In the genomic region with DNA sequence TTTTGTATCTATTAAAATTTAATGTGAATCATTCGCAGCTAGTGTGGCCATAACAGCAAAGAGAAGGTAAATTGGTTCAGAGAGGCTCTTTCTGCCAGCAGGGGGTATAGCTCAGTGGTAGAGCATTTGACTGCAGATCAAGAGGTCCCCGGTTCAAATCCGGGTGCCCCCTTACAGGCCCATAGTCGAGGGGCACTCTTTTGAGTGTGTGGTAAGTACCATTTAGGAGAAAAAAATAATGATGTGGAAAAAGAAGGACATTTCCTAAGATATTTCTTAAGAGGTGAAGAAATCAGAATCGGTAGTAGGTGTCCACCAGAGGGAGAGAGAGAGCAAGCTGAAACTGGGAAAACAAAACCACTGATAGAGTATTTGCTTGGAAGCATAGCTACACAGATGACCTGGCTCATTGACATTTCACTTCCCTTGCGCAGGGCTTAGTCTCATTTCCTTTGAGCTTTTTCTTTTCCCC, we compare ENCODE assay signal across 7 mouse cellular contexts. TPM values are rescaled to one million over a fixed set of nuclear protein-coding genes. Genes with fewer than 3 reads are reported as not detected.
DNase-seq lines count a peak whose midpoint lies in the region; ATAC-seq lines count a peak whose summit lies in the region.

No protein-coding gene starts in this region.

- intact Hi-C loops in gastrocnemius, postnatal 14 days (cut with DNase I; ENCODE audit: low total_unique reads): no loop called here

- DNase-seq in adrenal gland, adult (ENCODE audit: inconsistent age in 2 of 2, low spot score in 1 of 2): peak; percentile 92 to 98
- DNase-seq in cerebellum, postnatal 25 days: peak; percentile 80 to 85
- DNase-seq in gastrocnemius, postnatal 14 days: peak; percentile 68
- DNase-seq in left cerebral cortex, adult 8-10 months (ENCODE audit: low spot score in 2 of 2): peak; percentile 58 to 78
- DNase-seq in right cerebral cortex, postnatal 36 days (ENCODE audit: low spot score in 2 of 2): peak; percentile 64 to 66

- peak; percentile 61 for ATAC-seq in inflammation-experienced regulatory T-cells, adult 6 months
- ATAC-seq in megakaryocyte progenitor cell, adult 5-6 weeks (replicated peaks; ENCODE audit: poor library complexity): peak; percentile 98

RNA-seq across cellular contexts. Expression of a gene that starts 25.7 kb away (rescaled TPM):
- total RNA-seq in gastrocnemius, postnatal 14 days (2021): 1 to 10 TPM; 3.8 to 4.0 TPM
- polyA plus RNA-seq in inflammation-experienced regulatory T-cells, adult 6 months (2017; shearing (Covaris generic)): 10 to 100 TPM; 14.0 to 31.5 (median 28.4) TPM
- 10 to 100 TPM; 20.0 to 24.1 (median 21.1) TPM for total RNA-seq in left cerebral cortex, adult 8-10 months (2022)
- 3.7 and 4.8 TPM in 2 replicates for total RNA-seq in megakaryocyte progenitor cell, adult 5-6 weeks (2015)
- total RNA-seq in megakaryocyte progenitor cell, adult 5-6 weeks (2017): 8.9 and 9.6 TPM in 2 replicates

RNA-seq across cellular contexts. Expression of a gene that starts 58.7 kb away (rescaled TPM):
- 1 to 10 TPM; 7.8 to 8.8 TPM for total RNA-seq in gastrocnemius, postnatal 14 days (2021)
- polyA plus RNA-seq in inflammation-experienced regulatory T-cells, adult 6 months (2017; shearing (Covaris generic)): 10 to 100 TPM; 13.3 to 16.0 (median 13.6) TPM
- total RNA-seq in left cerebral cortex, adult 8-10 months (2022): 10 to 100 TPM; 17.5 to 19.1 (median 18.2) TPM
- total RNA-seq in megakaryocyte progenitor cell, adult 5-6 weeks (2015): 6.5 and 6.6 TPM in 2 replicates
- 6.8 and 10.4 TPM in 2 replicates for total RNA-seq in megakaryocyte progenitor cell, adult 5-6 weeks (2017)

Comparison
In these comparisons a context has a peak if more than half of its experiments do, and no peak if none do; other contexts are left out.
1. Peak in every context shown above with its lines: DNase-seq and ATAC-seq.